Mouse (Mus musculus) gastrocnemius, adult 2 months (tissue): ENCODE data around the gene Pygb. TPM values are rescaled to one million over a fixed set of nuclear protein-coding genes. Genes with fewer than 3 reads are reported as not detected.

Source experiments
- DNase-seq: peaks from one replicate; pipeline ENCODE4 v3.0.0; 2022
- H3K27ac ChIP-seq: fragments of 200-600 bp; 2 replicates; pipeline ENCODE4 v1.8.1; 2022; ENCODE audit warnings: mild to moderate bottlenecking
- H3K4me3 ChIP-seq: fragments of 200-600 bp; 2 replicates; pipeline ENCODE4 v1.8.1; 2022; ENCODE audit warnings: mild to moderate bottlenecking, moderate library complexity
- CTCF ChIP-seq: fragments of 200-600 bp; IDR thresholded peaks from 2 replicates; pipeline ENCODE4 v1.8.1; 2022; ENCODE audit warnings: antibody characterized with exemption, mild to moderate bottlenecking, moderate library complexity
- intact Hi-C: fragments of 180-260 bp; cut with DNase I; formaldehyde crosslinking; loops from one replicate; pipeline ENCODE4 v1.15.1; 2025
- total RNA-seq, 2 experiments: library from RNA; stranded (reverse); gene quantifications; 2 replicates each; pipeline ENCODE4 v1.2.3; 2021

The Pygb gene
- total RNA-seq, 2 experiments from 2014 or later, result 4.9 to 5.5 TPM

- TF ChIP-seq CTCF, result no peak
- no peak overlapping the region for H3K4me3 ChIP-seq
- intact Hi-C loops, result no loop called here
- DNase-seq, result no peak
- no peak overlapping the region for H3K27ac ChIP-seq
Observed at GRCm38 (mm10) chr2:150808381-150808780, 21.8 kb downstream of the Pygb start.

DNA sequence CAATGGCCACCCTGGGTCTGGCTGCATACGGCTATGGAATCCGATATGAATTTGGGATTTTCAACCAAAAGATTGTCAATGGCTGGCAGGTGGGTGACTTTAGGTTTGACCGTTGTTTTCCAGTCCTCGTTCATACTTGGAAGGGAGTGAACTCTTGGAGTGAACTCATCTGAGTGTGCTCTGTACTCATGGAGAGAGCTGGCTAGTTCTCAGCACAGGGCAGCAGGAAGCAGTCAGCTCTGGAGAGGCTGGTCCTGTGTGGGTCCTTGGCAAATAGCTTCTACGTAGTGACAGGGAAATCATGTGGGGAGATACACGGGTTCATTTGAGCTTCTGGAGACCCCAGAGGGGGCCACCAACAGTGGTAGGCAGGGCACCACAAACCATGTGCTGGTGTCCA is 22.3 kb downstream of the Pygb start:
- TF ChIP-seq CTCF, result no peak
- intact Hi-C loops, result no loop called here
- DNase-seq, result no peak
- Histone ChIP-seq H3K4me3 (no peak overlapping the region), H3K27ac (no peak overlapping the region)

DNA sequence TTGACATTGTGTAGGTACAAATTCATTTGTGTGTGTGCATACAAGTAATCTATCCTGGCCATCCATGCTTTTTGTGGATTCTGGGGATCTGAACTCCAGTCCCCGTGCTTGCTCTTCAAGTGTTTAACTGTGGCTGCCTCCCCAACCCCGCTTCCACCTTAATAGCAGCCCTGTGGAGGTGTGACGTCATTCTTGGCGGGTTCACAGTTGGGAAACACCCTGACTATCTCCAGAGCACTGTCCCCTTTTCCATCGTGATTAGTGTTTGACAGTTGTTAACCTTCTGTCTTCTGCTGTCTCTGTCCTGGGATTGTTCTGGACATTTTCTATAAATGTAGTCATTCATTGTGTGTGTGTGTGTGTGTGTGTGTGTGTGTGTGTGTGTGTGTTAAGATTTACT is 24.1 kb downstream of the Pygb start:
- intact Hi-C loops, result no loop called here
- H3K4me3 ChIP-seq, result no peak overlapping the region
- DNase-seq, result no peak
- TF ChIP-seq CTCF, result no peak
- no peak overlapping the region for H3K27ac ChIP-seq

DNA sequence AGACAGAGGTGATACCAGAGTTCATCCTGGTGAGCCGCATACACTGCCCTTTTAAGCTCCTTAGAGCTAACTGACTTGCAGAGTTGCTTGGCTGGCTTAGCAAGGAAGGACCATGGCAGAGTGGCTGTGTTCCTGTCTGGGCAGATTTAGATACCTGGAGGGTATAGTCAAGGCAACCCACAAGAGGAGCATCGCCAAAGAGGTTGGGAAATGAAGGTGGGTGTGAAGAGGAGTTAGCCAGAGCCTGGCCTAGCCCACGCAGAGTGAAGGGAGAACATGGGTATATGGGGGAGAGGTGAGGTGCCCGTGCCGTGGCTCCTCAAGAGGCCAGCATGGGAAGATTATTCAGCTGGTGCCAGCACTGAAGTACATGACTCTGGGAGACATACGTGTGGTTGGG is 26.3 kb downstream of the Pygb start:
- no peak overlapping the region for H3K4me3 ChIP-seq
- no peak for TF ChIP-seq CTCF
- intact Hi-C loops, result no loop called here
- DNase-seq, result no peak
- H3K27ac ChIP-seq, result no peak overlapping the region

DNA sequence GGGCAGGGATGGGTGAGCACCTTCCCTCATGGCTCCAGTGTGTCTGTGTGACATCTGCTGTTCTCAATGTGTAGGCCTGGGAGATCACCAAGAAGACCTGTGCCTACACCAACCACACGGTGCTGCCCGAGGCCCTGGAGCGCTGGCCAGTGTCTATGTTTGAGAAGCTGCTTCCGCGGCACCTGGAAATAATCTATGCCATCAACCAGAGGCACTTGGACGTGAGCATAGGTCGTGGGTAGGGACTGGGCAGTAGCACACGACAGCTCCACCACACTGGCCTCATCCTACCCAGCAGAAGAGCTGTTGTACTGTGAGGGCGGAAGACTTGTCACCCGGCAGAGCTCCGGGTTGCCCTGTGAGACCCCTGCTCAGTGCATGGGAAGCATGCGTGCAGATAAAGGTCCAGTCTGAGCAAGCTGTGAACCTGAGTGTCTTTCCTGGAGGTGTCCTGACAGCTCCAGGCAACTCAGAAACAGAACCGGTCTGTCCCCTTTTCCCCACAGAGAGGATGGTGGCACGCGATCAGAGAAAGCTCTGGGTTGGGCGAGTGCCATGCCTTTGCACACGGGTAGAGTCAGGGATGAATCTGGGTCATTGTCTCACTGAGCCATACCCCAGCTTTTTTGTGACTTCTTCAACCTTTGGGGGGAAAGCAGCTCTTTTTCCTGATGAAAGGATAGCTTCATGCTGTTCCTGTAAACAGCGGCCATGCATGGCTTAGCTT is 30.3 kb downstream of the Pygb start:
- intact Hi-C loops, result no loop called here
- TF ChIP-seq CTCF, result no peak
- H3K27ac ChIP-seq, result no peak overlapping the region
- H3K4me3 ChIP-seq, result no peak overlapping the region
- DNase-seq, result no peak

GRCm38 (mm10) chr2:150818742-150819141 is 32.2 kb downstream of the Pygb start:
- no peak for TF ChIP-seq CTCF
- intact Hi-C loops, result no loop called here
- DNase-seq, result no peak
- Histone ChIP-seq H3K4me3 (no peak overlapping the region), H3K27ac (no peak overlapping the region)

DNA sequence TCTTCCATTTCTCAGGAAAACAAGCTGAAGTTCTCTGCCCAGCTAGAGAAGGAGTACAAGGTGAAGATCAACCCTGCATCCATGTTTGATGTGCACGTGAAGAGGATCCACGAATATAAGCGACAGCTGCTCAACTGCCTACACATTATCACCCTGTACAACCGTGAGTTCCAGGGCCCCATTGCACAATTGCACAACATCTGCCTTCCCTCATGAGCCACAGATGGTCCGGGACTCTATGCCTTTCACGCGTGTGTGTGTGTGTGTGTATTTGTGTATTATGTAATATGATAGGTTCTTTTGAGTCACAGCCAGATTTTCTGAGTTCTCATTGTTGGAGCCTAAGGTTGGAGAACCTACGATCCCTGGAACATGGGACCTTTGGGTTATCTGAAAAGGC is 34.2 kb downstream of the Pygb start:
- no peak for TF ChIP-seq CTCF
- intact Hi-C loops, result no loop called here
- Histone ChIP-seq H3K27ac (no peak overlapping the region), H3K4me3 (no peak overlapping the region)
- DNase-seq, result no peak

DNA sequence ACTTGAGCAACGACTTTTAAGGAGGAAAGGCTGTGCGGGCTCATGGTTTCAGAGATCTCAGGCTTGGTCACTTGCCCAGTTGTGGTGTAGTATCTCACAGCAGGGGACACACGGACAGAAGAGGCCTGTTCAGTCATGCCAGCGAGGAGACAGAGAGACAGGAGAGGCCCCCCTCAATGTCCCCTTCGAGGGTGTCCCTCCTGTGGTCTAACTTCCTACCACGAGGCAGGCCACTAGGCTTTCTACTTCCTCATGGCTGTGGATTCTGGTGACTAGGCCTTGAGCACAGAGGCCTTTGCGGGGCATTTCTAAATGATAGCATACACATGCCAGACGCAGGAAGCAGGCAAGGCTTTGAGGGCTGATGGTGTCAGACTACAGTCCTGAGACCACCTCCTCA is 36.5 kb downstream of the Pygb start:
- intact Hi-C loops, result no loop called here
- no peak overlapping the region for H3K27ac ChIP-seq
- no peak for TF ChIP-seq CTCF

DNA sequence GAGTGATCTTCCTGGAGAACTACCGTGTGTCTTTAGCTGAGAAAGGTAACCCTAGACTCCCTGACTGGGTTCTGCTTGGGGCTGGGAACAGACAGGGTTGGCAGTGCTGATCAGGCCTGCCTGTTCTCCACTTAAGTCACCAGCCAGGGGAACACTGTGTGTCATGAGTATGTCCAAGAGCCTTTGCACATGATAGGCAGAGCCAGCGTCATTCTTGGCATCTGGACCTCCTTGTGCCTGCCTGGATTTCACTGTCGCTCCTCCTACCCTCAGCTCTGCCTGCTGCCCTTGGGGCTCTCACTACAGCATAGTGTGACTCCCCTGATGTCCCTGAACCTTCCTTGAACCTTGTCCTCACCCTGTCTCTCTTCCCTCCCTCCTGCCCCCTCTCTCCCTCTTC is 39.9 kb downstream of the Pygb start:
- TF ChIP-seq CTCF, result no peak
- Histone ChIP-seq H3K27ac (no peak overlapping the region), H3K4me3 (no peak overlapping the region)
- DNase-seq, result peak; percentile 40
- intact Hi-C loops, result no loop called here

More for the DNA sequence above, 36.5 kb downstream of the Pygb start:
- H3K4me3 ChIP-seq, result no peak overlapping the region
- no peak for DNase-seq

DNA sequence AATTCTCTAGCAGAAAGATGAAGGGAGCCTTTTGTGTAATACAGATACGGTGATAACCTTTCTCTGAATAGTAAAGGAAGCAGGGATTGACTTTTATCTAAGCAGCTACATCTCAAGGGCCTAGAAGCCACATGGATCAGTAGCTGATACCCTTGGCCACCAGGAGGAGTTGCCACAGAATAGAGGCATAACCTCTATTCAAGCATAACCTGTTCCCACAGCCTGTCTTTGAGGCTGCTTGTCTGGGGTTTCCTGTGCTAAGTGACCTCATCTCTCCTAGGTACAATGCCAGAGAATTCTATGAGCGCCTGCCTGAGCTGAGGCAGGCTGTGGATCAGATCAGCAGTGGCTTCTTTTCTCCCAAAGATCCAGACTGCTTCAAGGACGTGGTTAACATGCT is 41.6 kb downstream of the Pygb start:
- intact Hi-C loops, result no loop called here
- TF ChIP-seq CTCF, result no peak
- H3K4me3 ChIP-seq, result no peak overlapping the region
- DNase-seq, result no peak
- no peak overlapping the region for H3K27ac ChIP-seq

DNA sequence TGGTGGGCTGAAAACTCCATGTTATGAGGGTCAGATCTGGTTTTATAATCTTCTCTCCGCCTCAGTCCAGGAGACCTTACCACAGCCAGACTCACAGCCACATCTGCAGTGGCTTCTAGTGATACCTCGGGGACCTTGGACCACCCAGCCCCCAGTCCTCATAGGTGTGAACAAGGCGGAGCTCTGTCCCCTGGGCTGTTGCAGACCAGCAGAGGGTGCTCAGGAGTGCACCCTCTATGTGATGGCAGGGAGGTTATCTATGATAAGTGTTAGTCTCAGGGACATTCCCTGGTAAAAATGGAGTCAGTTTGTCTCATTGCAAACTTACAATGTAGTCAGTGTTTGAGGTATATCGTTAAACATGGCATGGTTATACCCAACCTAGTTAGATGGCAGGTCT is 42.1 kb downstream of the Pygb start:
- H3K4me3 ChIP-seq, result no peak overlapping the region
- DNase-seq, result no peak
- TF ChIP-seq CTCF, result 0 out of 2 replicates have a peak, but pooled peaks have one; percentile 2
- H3K27ac ChIP-seq, result no peak overlapping the region
- intact Hi-C loops, result no loop called here

GRCm38 (mm10) chr2:150830011-150830410 is 43.5 kb downstream of the Pygb start:
- Histone ChIP-seq H3K4me3 (no peak overlapping the region), H3K27ac (0 out of 2 replicates have a peak overlapping the region, but pooled peaks have one; percentile 48)
- intact Hi-C loops, result no loop called here
- no peak for TF ChIP-seq CTCF
- DNase-seq, result no peak

DNA sequence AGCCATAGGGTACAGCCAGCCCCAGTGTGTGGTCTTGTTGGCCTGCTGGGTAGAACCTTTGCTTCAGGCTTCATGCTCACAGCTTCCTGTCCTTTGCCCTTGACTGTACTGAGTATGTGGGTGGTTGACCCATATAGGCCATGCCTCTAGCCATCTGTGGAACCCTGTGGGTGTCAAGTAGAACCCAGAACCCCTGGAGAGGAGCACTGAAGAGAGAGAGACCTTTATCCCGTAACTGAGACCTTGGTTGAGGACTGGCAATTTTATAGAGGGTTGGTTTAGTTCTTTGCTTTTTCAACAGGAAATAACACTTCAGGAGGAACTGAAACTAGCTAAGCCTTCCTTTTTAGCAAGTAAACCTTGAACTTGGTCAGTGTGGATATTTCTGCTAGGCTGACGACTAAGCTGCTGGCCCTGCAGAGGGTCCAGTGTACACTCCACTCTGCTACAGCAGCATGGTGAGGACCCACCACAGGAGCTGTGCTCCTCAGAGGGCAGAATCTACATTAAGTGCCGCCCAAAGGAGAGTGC is 44.4 kb downstream of the Pygb start:
- peak overlapping the region; percentile 48; the same call in 1 of the 2 replicates for H3K27ac ChIP-seq
- no peak for DNase-seq
- H3K4me3 ChIP-seq, result no peak overlapping the region
- intact Hi-C loops, result no loop called here
- TF ChIP-seq CTCF, result no peak

DNA sequence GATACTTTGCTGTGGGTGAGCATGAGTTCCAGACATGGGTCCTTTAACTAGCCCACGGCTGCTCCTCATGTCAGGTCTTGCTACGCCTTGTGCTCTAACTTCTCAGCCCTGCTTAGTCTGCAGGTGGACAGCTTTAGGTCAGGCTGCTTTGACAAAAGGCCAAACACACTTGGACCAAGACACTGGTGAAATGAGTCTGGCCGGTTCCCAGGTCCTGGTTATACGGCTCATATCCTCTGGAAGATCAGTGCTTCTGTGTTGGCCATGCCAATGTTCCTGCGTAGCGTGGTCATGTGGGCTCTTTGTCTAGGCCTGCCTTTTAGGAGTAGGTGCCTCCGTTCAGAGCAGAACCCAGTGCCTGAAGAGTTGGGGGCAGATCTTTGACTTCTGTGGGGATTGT is 45.5 kb downstream of the Pygb start:
- TF ChIP-seq CTCF, result no peak
- no peak overlapping the region for H3K4me3 ChIP-seq
- H3K27ac ChIP-seq, result no peak overlapping the region
- intact Hi-C loops, result no loop called here
- no peak for DNase-seq
